Mouse (Mus musculus): ENCODE measurements around the gene Clcn5. TPM values are rescaled to one million over a fixed set of nuclear protein-coding genes. Genes with fewer than 3 reads are reported as not detected.

The Clcn5 gene
- polyA plus RNA-seq, 1 experiment: 3.4 TPM

GRCm38 (mm10) chrX:7261149-7261548 lies 58.0 kb downstream of the Clcn5 start:
- 82% methylated on average over 5 of the region's 5 CpGs for WGBS
- Histone ChIP-seq H3K27ac (ENCODE audit: control insufficient read depth, insufficient read depth, low read depth, low read length, poor library complexity) (no peak overlapping the region), H3K4me3 (replicated peaks; ENCODE audit: control insufficient read depth, low read depth, low read length) (no peak overlapping the region), H3K4me1 (ENCODE audit: control insufficient read depth, insufficient read depth, low read length) (no peaks in the 10 kb centered on the region)
- no peak for TF ChIP-seq POLR2A (IDR thresholded peaks at IDR 0.05; ENCODE audit: borderline replicate concordance, control insufficient read depth, low read depth, low read length)
- no peak for TF ChIP-seq CTCF (IDR thresholded peaks at IDR 0.05; ENCODE audit: control insufficient read depth, insufficient read depth, low read length)

DNA sequence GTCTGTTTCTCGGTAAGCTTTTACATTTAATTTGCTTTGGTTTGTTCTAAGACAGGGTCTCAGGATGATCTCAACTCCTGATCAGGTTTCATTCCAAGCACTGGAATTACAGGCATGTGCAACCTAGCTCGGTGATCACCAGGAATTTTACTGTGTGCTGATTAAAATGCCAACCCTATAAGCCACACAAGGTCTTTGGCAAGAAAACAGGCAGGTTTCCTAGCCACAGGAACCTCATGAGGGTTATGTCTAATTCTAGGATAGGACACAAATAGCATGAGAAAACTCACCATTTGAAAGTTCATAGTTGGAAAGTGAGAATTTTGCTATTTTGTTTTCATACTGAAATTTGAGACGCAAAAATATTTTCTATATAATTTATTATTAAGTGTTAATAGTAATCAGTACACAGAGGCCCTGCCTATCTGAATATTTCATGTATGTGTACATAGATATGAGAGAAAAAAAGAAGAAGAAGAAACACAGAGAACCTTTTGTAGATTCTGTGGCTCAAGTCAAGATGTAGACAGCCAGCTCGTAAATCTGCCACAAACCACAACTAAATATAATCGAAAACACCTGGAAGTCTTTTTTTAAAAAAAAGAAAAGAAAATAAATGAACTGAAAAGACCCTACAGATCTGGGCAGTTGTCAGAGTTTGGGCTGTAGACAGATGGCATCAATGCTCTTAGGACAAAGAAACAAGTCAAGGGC lies 58.6 kb downstream of the Clcn5 start:
- TF ChIP-seq CTCF (IDR thresholded peaks at IDR 0.05; ENCODE audit: control insufficient read depth, insufficient read depth, low read length): no peak
- no peak for TF ChIP-seq POLR2A (IDR thresholded peaks at IDR 0.05; ENCODE audit: borderline replicate concordance, control insufficient read depth, low read depth, low read length)
- 52% methylated on average over 5 of the region's 5 CpGs for WGBS
- no peak overlapping the region for H3K4me3 ChIP-seq (replicated peaks; ENCODE audit: control insufficient read depth, low read depth, low read length)
- no peak overlapping the region for H3K27ac ChIP-seq (ENCODE audit: control insufficient read depth, insufficient read depth, low read depth, low read length, poor library complexity)
- H3K4me1 ChIP-seq (ENCODE audit: control insufficient read depth, insufficient read depth, low read length): no peaks in the 10 kb centered on the region

- TF ChIP-seq CTCF (IDR thresholded peaks at IDR 0.05; ENCODE audit: control insufficient read depth, insufficient read depth, low read length) (no peak), POLR2A (IDR thresholded peaks at IDR 0.05; ENCODE audit: borderline replicate concordance, control insufficient read depth, low read depth, low read length) (no peak)
- Histone ChIP-seq H3K4me3 (replicated peaks; ENCODE audit: control insufficient read depth, low read depth, low read length) (no peak overlapping the region), H3K4me1 (ENCODE audit: control insufficient read depth, insufficient read depth, low read length) (no peaks in the 10 kb centered on the region), H3K27ac (ENCODE audit: control insufficient read depth, insufficient read depth, low read depth, low read length, poor library complexity) (no peak overlapping the region)
- WGBS: 68% methylated on average over 3 of the region's 3 CpGs
Observed at GRCm38 (mm10) chrX:7259718-7260117, 59.4 kb downstream of the Clcn5 start.

DNA sequence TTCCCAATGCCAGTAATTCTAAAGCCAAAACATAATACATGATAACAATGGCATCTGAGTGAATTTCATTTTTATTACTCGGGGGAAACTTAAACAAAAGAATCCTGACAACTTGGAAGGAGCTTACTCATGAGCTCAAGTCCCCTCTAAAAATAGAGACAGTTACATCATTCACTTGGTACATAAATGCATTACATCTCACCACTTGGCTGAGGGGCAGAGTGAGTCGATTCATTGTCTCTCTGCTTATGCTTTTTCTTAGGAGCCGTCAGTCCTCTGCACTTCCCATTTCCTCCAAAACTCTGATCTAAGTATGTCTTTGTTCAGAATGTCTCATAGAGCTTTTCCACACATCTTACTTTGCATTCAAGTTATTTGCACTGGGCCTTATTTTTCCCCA lies 63.1 kb downstream of the Clcn5 start:
- Histone ChIP-seq H3K4me1 (ENCODE audit: control insufficient read depth, insufficient read depth, low read length) (no peaks in the 10 kb centered on the region), H3K27ac (ENCODE audit: control insufficient read depth, insufficient read depth, low read depth, low read length, poor library complexity) (no peak overlapping the region), H3K4me3 (replicated peaks; ENCODE audit: control insufficient read depth, low read depth, low read length) (no peak overlapping the region)
- WGBS: 68% methylated on average over 3 of the region's 3 CpGs
- TF ChIP-seq CTCF (IDR thresholded peaks at IDR 0.05; ENCODE audit: control insufficient read depth, insufficient read depth, low read length) (no peak), POLR2A (IDR thresholded peaks at IDR 0.05; ENCODE audit: borderline replicate concordance, control insufficient read depth, low read depth, low read length) (no peak)

GRCm38 (mm10) chrX:7204099-7204498 lies 115.1 kb downstream of the Clcn5 start:
- WGBS: 26% methylated on average over 5 of the region's 5 CpGs
- no peak overlapping the region for H3K4me3 ChIP-seq (replicated peaks; ENCODE audit: control insufficient read depth, low read depth, low read length)
- no peaks in the 10 kb centered on the region; the same call in 1 of the 2 replicates for H3K4me1 ChIP-seq (ENCODE audit: control insufficient read depth, insufficient read depth, low read length)
- TF ChIP-seq POLR2A (IDR thresholded peaks at IDR 0.05; ENCODE audit: borderline replicate concordance, control insufficient read depth, low read depth, low read length): no peak
- no peak for TF ChIP-seq CTCF (IDR thresholded peaks at IDR 0.05; ENCODE audit: control insufficient read depth, insufficient read depth, low read length)
- no peak overlapping the region for H3K27ac ChIP-seq (ENCODE audit: control insufficient read depth, insufficient read depth, low read depth, low read length, poor library complexity)

- 79% methylated on average over 3 of the region's 3 CpGs for WGBS
- no peaks in the 10 kb centered on the region; the same call in 1 of the 2 replicates for H3K4me1 ChIP-seq (ENCODE audit: control insufficient read depth, insufficient read depth, low read length)
- no peak for TF ChIP-seq POLR2A (IDR thresholded peaks at IDR 0.05; ENCODE audit: borderline replicate concordance, control insufficient read depth, low read depth, low read length)
- no peak for TF ChIP-seq CTCF (IDR thresholded peaks at IDR 0.05; ENCODE audit: control insufficient read depth, insufficient read depth, low read length)
- H3K27ac ChIP-seq (ENCODE audit: control insufficient read depth, insufficient read depth, low read depth, low read length, poor library complexity): no peak overlapping the region
- H3K4me3 ChIP-seq (replicated peaks; ENCODE audit: control insufficient read depth, low read depth, low read length): no peak overlapping the region
Observed at GRCm38 (mm10) chrX:7203535-7203934, 115.6 kb downstream of the Clcn5 start.

DNA sequence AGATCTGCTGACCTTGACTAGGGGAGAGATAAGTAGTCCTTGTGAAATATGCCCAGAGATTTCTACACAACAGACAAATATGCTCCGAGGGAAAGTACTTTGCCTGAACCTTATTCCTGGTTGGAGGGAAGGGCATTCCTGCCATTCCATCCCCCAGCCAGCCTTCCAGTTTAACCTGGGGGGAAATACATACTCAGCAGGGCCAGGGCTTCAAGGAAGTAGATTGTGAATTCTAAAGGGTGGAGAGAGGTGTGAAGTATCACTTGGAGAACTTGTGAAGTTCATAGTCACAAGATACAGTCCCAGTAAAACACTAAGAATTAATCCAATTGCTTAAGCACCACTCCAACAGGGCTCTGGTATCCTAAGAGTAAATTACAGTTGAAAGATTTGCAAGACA lies 121.3 kb downstream of the Clcn5 start:
- 87% methylated on average over 1 of the region's 1 CpGs for WGBS
- TF ChIP-seq CTCF (IDR thresholded peaks at IDR 0.05; ENCODE audit: control insufficient read depth, insufficient read depth, low read length) (no peak), POLR2A (IDR thresholded peaks at IDR 0.05; ENCODE audit: borderline replicate concordance, control insufficient read depth, low read depth, low read length) (no peak)
- Histone ChIP-seq H3K27ac (ENCODE audit: control insufficient read depth, insufficient read depth, low read depth, low read length, poor library complexity) (no peak overlapping the region), H3K4me1 (ENCODE audit: control insufficient read depth, insufficient read depth, low read length) (no peaks in the 10 kb centered on the region), H3K4me3 (replicated peaks; ENCODE audit: control insufficient read depth, low read depth, low read length) (no peak overlapping the region)

GRCm38 (mm10) chrX:7190816-7191215 lies 128.3 kb downstream of the Clcn5 start:
- H3K27ac ChIP-seq (ENCODE audit: control insufficient read depth, insufficient read depth, low read depth, low read length, poor library complexity): no peak overlapping the region
- H3K4me3 ChIP-seq (replicated peaks; ENCODE audit: control insufficient read depth, low read depth, low read length): no peak overlapping the region
- WGBS: 82% methylated on average over 4 of the region's 4 CpGs
- no peak for TF ChIP-seq POLR2A (IDR thresholded peaks at IDR 0.05; ENCODE audit: borderline replicate concordance, control insufficient read depth, low read depth, low read length)
- no peaks in the 10 kb centered on the region for H3K4me1 ChIP-seq (ENCODE audit: control insufficient read depth, insufficient read depth, low read length)
